Mouse (Mus musculus) heart, embryonic 13.5 days (tissue): Measurements from ENCODE around the gene Slc35b2. TPM values are rescaled to one million over a fixed set of nuclear protein-coding genes. Genes with fewer than 3 reads are reported as not detected.

Source experiments
- ATAC-seq: fragments of 200-750 bp; cut with Nextera tagmentation; 2 replicates; pipeline ENCODE4 v1.8.0; 2017; ENCODE audit warnings: moderate TSS enrichment; ENCODE audit not compliant: insufficient number of reproducible peaks, low FRiP score, low TSS enrichment; ENCODE audit errors: extremely low read depth
- H3K27ac ChIP-seq: fragments of 300-500 bp; sonication (generic); replicated peaks from 2 replicates; pipeline ENCODE4 v1.5.1; 2015; ENCODE audit warnings: moderate library complexity, mild to moderate bottlenecking, inconsistent platforms
- H3K27me3 ChIP-seq: fragments of 300-500 bp; sonication (generic); replicated peaks from 2 replicates; pipeline ENCODE4 v1.6.1; 2015; ENCODE audit warnings: mild to moderate bottlenecking, inconsistent platforms
- H3K36me3 ChIP-seq: fragments of 300-500 bp; sonication (generic); 2 replicates; pipeline ENCODE4 v1.6.1; 2015; ENCODE audit warnings: mild to moderate bottlenecking, inconsistent platforms
- H3K4me1 ChIP-seq: fragments of 300-500 bp; sonication (generic); 2 replicates; pipeline ENCODE4 v1.6.1; 2015; ENCODE audit warnings: inconsistent platforms
- H3K4me2 ChIP-seq: fragments of 300-500 bp; sonication (generic); 2 replicates; pipeline ENCODE4 v1.6.1; 2015; ENCODE audit warnings: inconsistent platforms, mild to moderate bottlenecking, moderate library complexity
- H3K4me3 ChIP-seq: fragments of 300-500 bp; sonication (generic); 2 replicates; pipeline ENCODE4 v1.5.1; 2015; ENCODE audit warnings: moderate library complexity, mild to moderate bottlenecking, inconsistent platforms
- H3K9ac ChIP-seq: fragments of 300-500 bp; sonication (generic); 2 replicates; pipeline ENCODE4 v1.6.1; 2015; ENCODE audit warnings: inconsistent platforms, mild to moderate bottlenecking, moderate library complexity
- H3K9me3 ChIP-seq: fragments of 300-500 bp; sonication (generic); 2 replicates; pipeline ENCODE4 v1.6.1; 2016; ENCODE audit warnings: inconsistent platforms
- WGBS: fragments of 180-500 bp; shearing (Covaris S2); methylation state at CpG from one replicate; pipeline ENCODE4 v1.1.7; 2015; ENCODE audit warnings: mixed read lengths; 5-methylcytosine and 5-hydroxymethylcytosine counted together
- polyA plus RNA-seq: library from polyadenylated mRNA; unstranded; fragments of >200 nt; fragmentation: Nextera tagmentation; extraction: Ambion mirVana; gene quantifications from 2 replicates; pipeline ENCODE4 v1.2.1, GENCODE M21; 2015

The Slc35b2 gene
- polyA plus RNA-seq, 1 experiment from 2014 or later, result 91.8 TPM

GRCm38 (mm10) chr17:45556107-45556489, 7.6 kb upstream of the Slc35b2 start:
- H3K4me2 ChIP-seq, result peak overlapping the region; percentile 78
- no peak for ATAC-seq
- peak overlapping the region; percentile 70 for H3K4me3 ChIP-seq
- peaks cover 25% of the 10 kb centered on the region for H3K4me1 ChIP-seq
- WGBS, result 2% methylated on average over 14 of the region's 14 CpGs
- no peaks in the 10 kb centered on the region for H3K36me3 ChIP-seq
- H3K27ac ChIP-seq, result no peak overlapping the region
- no peaks in the 10 kb centered on the region for H3K9me3 ChIP-seq
- H3K27me3 ChIP-seq, result peaks cover 60% of the 10 kb centered on the region
- H3K9ac ChIP-seq, result peak overlapping the region; percentile 76

DNA sequence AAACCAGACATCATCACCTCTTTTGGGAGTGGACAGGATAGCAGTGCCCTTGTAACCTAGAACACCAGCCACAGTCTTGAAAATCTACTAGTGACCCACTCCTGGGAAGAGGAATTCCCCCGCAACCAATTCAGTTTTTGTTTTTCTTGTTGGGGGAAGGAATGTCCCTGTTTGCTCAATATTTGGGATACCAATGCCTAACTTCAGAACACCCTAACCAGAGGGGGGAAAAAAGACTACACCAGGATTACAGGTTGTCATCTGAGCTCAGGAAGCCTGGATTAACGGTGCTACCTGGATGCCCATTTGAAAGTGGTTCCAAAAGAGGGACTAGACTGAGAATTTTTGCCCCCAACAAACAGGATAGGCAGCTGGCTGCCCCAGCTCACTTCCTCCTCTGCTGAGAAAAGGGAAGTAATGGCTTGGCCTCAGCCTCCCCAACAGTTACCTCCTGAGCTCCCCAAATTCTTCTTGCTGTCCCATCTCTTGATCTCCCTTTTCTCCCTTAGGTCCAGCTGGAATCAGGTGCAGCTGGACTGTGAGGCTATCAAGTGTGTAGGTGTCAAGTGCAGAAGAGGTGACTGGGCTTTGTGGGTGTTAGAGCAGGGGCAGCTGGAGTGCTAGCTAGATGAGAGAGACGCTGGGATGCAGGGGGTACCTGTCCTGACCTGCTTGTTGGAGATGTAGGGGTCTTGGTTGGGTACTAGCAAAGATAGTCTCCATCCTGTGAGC, 7.0 kb upstream of the Slc35b2 start:
- Histone ChIP-seq H3K4me2 (peak overlapping the region; percentile 78), H3K4me3 (peak overlapping the region; percentile 70), H3K9me3 (no peaks in the 10 kb centered on the region), H3K36me3 (no peaks in the 10 kb centered on the region), H3K27ac (no peak overlapping the region), H3K4me1 (peaks cover 25% of the 10 kb centered on the region), H3K27me3 (peaks cover 54% of the 10 kb centered on the region), H3K9ac (peak overlapping the region; percentile 76)
- no peak for ATAC-seq
- WGBS, result 60% methylated on average over 3 of the region's 3 CpGs

DNA sequence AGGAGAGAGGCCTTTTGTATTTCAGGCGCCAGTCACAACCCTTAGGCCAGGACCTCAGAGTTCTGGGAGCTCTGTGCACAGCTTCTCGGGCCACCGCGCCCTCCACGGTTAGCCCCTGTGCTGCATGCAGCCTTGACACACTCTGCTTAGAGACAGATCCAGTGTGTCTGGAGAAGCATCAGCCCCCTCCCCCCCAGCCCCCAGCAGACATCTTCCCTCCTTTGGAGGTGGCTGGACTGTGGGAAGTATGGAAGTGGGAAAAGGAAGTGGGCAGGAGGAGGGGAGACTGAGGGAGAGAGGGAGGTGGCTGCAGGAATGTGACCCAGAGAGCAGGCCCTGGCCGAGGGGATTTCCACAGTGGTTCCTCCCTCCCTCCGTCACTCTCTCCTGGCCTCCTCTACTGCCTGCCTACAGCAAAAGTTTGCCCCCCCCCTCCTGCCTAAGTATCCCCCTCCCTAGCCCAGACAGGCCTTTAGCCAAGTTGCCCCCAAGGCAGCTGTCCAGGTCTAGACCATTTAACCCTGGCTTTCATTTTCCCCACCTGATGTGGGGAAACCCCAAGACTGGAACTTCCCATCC, 6.3 kb upstream of the Slc35b2 start:
- 63% methylated on average over 7 of the region's 7 CpGs for WGBS
- H3K4me2 ChIP-seq, result peak overlapping the region; percentile 78
- H3K9me3 ChIP-seq, result no peaks in the 10 kb centered on the region
- peaks cover 54% of the 10 kb centered on the region for H3K27me3 ChIP-seq
- H3K9ac ChIP-seq, result 0 out of 2 replicates have a peak overlapping the region, but pooled peaks have one; percentile 47
- ATAC-seq, result no peak
- peak overlapping the region; percentile 70; the same call in 1 of the 2 replicates for H3K4me3 ChIP-seq
- H3K4me1 ChIP-seq, result peaks cover 25% of the 10 kb centered on the region
- no peak overlapping the region for H3K27ac ChIP-seq
- H3K36me3 ChIP-seq, result no peaks in the 10 kb centered on the region

GRCm38 (mm10) chr17:45557998-45558862, 5.4 kb upstream of the Slc35b2 start:
- Histone ChIP-seq H3K9ac (peak overlapping the region; percentile 47; the same call in 1 of the 2 replicates), H3K9me3 (no peaks in the 10 kb centered on the region), H3K36me3 (no peaks in the 10 kb centered on the region), H3K27me3 (peaks cover 47% of the 10 kb centered on the region), H3K4me3 (no peak overlapping the region), H3K4me2 (peak overlapping the region; percentile 78; the same call in 1 of the 2 replicates), H3K27ac (no peak overlapping the region), H3K4me1 (peaks cover 25% of the 10 kb centered on the region)
- WGBS, result 61% methylated on average over 16 of the region's 16 CpGs
- ATAC-seq, result no peak

DNA sequence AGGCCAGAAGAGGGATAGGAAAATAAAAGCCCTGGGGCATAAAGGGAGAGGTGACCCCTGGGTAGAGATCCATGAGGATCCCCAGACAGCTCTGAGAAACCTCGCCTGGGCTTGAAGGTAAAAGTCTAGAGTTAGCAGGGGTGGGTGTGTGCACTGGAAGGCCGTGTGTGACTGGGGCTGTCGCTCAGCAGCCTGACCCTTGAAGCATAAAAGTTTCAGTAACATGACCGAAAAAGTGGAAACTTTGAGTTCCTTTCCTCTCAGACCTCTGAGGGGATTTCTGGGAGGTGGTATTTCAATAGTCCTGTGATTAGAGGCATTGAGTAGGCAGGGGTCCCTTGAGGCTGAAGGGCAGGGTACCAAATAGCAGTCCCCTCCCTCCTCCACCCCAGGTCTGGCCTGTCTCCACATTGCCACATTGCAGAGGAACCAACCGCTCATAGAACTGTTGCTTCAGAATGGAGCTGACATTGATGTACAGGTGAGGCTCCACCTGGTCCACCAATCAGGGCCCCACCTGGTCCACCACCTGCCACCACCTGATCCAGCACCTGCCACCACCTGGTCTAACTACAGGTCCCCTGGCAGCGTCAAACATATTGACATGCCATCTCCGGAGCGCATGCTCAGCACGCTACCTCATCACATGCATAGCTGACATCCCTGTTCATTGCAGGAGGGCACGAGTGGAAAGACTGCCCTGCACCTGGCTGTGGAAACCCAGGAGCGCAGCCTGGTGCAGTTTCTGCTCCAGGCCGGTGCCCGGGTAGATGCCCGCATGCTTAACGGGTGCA, 3.7 kb upstream of the Slc35b2 start:
- H3K27me3 ChIP-seq, result peaks cover 30% of the 10 kb centered on the region
- H3K4me3 ChIP-seq, result no peak overlapping the region
- H3K36me3 ChIP-seq, result peaks cover under 1% of the 10 kb centered on the region; the same call in 1 of the 2 replicates
- WGBS, result 81% methylated on average over 15 of the region's 15 CpGs
- no peak overlapping the region for H3K9ac ChIP-seq
- no peak for ATAC-seq
- no peak overlapping the region for H3K27ac ChIP-seq
- no peak overlapping the region for H3K4me2 ChIP-seq
- peaks cover 32% of the 10 kb centered on the region for H3K4me1 ChIP-seq
- H3K9me3 ChIP-seq, result no peaks in the 10 kb centered on the region

DNA sequence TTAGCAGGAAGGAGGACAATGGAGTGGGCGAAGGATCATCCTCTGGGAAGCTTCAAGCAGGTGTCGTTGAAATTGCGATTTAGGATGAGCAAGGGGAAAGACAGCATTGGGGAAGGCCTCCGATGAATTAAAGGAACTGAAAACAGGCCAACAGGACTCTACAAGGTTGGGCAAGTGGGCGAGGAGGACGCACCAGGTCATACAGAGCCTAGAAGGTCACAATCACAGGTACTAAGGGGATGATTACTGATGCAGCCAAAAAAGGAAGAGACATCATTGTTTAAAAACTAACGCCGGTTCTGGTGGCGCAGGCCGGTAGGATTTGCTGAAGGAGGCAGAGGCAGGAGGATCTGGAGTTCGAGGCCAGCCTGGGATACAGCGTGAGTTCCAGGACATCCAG, 458 bp upstream of the Slc35b2 start:
- H3K9ac ChIP-seq, result 0 out of 2 replicates have a peak overlapping the region, but pooled peaks have one; percentile 95
- no peak for ATAC-seq
- peaks cover 9% of the 10 kb centered on the region for H3K27me3 ChIP-seq
- 70% methylated on average over 12 of the region's 12 CpGs for WGBS
- peak overlapping the region; percentile 76; the same call in 1 of the 2 replicates for H3K4me3 ChIP-seq
- peak overlapping the region; percentile 82 for H3K4me2 ChIP-seq
- peaks cover 32% of the 10 kb centered on the region for H3K36me3 ChIP-seq
- H3K27ac ChIP-seq, result no peak overlapping the region
- H3K4me1 ChIP-seq, result peaks cover 38% of the 10 kb centered on the region
- no peaks in the 10 kb centered on the region for H3K9me3 ChIP-seq

- no peaks in the 10 kb centered on the region for H3K27me3 ChIP-seq
- ATAC-seq, result no peak
- 11% methylated on average over 18 of the region's 18 CpGs for WGBS
- H3K4me3 ChIP-seq, result peak overlapping the region; percentile 76
- peak overlapping the region; percentile 95 for H3K9ac ChIP-seq
- H3K4me1 ChIP-seq, result peaks cover 52% of the 10 kb centered on the region
- H3K27ac ChIP-seq, result peak overlapping the region; percentile 76
- peak overlapping the region; percentile 82 for H3K4me2 ChIP-seq
- no peaks in the 10 kb centered on the region for H3K9me3 ChIP-seq
- peaks cover 46% of the 10 kb centered on the region for H3K36me3 ChIP-seq
These were observed 934 bp downstream of the Slc35b2 start for GRCm38 (mm10) chr17:45564531-45565084.

GRCm38 (mm10) chr17:45565103-45565502, 1.4 kb downstream of the Slc35b2 start:
- Histone ChIP-seq H3K4me2 (peak overlapping the region; percentile 82), H3K27me3 (no peaks in the 10 kb centered on the region), H3K36me3 (peaks cover 51% of the 10 kb centered on the region)

DNA sequence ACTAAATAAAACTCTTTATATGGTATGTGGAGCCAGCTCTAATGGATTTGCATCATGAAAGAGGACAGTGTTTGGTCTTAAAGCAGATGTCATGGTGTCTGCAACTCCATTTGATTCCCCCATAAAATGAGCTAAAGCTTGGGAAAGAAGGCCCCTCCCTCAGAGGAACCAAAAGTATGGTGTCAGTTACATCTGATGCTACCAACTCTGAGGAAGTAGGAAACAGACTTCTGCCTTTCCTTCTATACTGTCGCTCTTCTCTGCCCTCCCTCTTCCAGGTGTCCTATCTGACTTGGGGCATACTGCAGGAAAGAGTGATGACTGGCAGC, 2.3 kb downstream of the Slc35b2 start:
- Histone ChIP-seq H3K36me3 (peaks cover 60% of the 10 kb centered on the region), H3K9me3 (no peaks in the 10 kb centered on the region), H3K4me3 (no peak overlapping the region), H3K4me1 (peaks cover 66% of the 10 kb centered on the region), H3K4me2 (no peak overlapping the region), H3K9ac (no peak overlapping the region), H3K27me3 (no peaks in the 10 kb centered on the region), H3K27ac (0 out of 2 replicates have a peak overlapping the region, but pooled peaks have one; percentile 50)
- 67% methylated on average over 1 of the region's 1 CpGs for whole genome bisulfite sequencing
- ATAC-seq, result no peak

More at GRCm38 (mm10) chr17:45565103-45565502, 1.4 kb downstream of the Slc35b2 start:
- peak overlapping the region; percentile 76 for H3K4me3 ChIP-seq
- H3K27ac ChIP-seq, result no peak overlapping the region
- 95% methylated on average over 11 of the region's 11 CpGs for WGBS
- H3K9ac ChIP-seq, result peak overlapping the region; percentile 95
- peaks cover 57% of the 10 kb centered on the region for H3K4me1 ChIP-seq
- no peaks in the 10 kb centered on the region for H3K9me3 ChIP-seq
- no peak for ATAC-seq

DNA sequence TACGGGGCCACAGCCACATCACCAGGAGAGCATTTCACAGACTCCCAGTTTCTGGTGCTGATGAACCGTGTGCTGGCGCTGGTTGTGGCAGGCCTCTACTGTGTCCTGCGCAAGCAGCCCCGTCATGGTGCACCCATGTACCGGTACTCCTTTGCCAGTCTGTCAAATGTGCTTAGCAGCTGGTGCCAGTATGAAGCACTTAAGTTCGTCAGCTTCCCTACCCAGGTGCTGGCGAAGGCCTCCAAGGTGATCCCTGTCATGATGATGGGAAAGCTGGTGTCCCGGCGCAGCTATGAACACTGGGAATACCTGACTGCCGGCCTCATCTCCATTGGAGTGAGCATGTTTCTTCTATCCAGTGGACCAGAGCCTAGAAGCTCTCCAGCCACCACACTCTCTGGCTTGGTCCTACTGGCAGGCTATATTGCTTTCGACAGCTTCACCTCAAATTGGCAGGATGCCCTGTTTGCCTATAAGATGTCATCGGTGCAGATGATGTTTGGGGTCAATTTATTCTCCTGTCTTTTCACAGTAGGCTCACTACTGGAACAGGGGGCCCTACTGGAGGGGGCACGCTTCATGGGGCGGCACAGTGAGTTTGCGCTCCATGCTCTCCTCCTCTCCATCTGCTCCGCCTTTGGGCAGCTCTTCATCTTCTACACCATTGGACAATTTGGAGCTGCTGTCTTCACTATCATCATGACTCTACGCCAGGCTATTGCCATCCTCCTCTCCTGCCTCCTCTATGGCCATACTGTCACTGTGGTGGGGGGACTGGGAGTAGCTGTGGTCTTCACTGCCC, 2.9 kb downstream of the Slc35b2 start:
- Histone ChIP-seq H3K4me2 (no peak overlapping the region), H3K27me3 (no peaks in the 10 kb centered on the region), H3K36me3 (peaks cover 66% of the 10 kb centered on the region), H3K4me1 (peaks cover 71% of the 10 kb centered on the region), H3K9me3 (no peaks in the 10 kb centered on the region), H3K9ac (peak overlapping the region; percentile 54; the same call in 1 of the 2 replicates), H3K27ac (peak overlapping the region; percentile 50), H3K4me3 (no peak overlapping the region)
- no peak for ATAC-seq
- WGBS, result 63% methylated on average over 18 of the region's 18 CpGs
